Mouse (Mus musculus) lung, postnatal 0 days (tissue): ENCODE measurements around the gene Fblim1.

ENCODE experiments used
- CTCF ChIP-seq: IDR thresholded peaks from 2 replicates; pipeline ENCODE4 v1.5.1; 2016; ENCODE audit warnings: antibody characterized with exemption, mild to moderate bottlenecking
- EP300 ChIP-seq: IDR thresholded peaks from 2 replicates; pipeline ENCODE4 v1.6.1; 2016; ENCODE audit warnings: antibody characterized with exemption, mild to moderate bottlenecking, control low read depth

- TF ChIP-seq CTCF = no peak; the same call in 1 of the 2 replicates
- no peak for TF ChIP-seq EP300
Measured at GRCm38 (mm10) chr4:141601148-141601862, 4.6 kb downstream of the Fblim1 start.
